Mouse (Mus musculus) gastrocnemius, adult 2 months (tissue): ENCODE results near the gene Adora2b. TPM values are rescaled to one million over a fixed set of nuclear protein-coding genes. Genes with fewer than 3 reads are reported as not detected.

ENCODE experiments used
- DNase-seq: peaks from one replicate; pipeline ENCODE4 v3.0.0; 2022
- H3K27ac ChIP-seq: fragments of 200-600 bp; 2 replicates; pipeline ENCODE4 v1.8.1; 2022; ENCODE audit warnings: mild to moderate bottlenecking
- H3K4me3 ChIP-seq: fragments of 200-600 bp; 2 replicates; pipeline ENCODE4 v1.8.1; 2022; ENCODE audit warnings: mild to moderate bottlenecking, moderate library complexity
- CTCF ChIP-seq: fragments of 200-600 bp; IDR thresholded peaks from 2 replicates; pipeline ENCODE4 v1.8.1; 2022; ENCODE audit warnings: antibody characterized with exemption, mild to moderate bottlenecking, moderate library complexity
- intact Hi-C: fragments of 180-260 bp; cut with DNase I; formaldehyde crosslinking; loops from one replicate; pipeline ENCODE4 v1.15.1; 2025
- total RNA-seq, 2 experiments: library from RNA; stranded (reverse); gene quantifications; 2 replicates each; pipeline ENCODE4 v1.2.3; 2021

Adora2b gene
- total RNA-seq, 2 experiments from 2014 or later: 0.26 to 0.95 TPM

GRCm38 (mm10) chr11:62309296-62309695 is 60.5 kb downstream of the Adora2b start:
- H3K27ac ChIP-seq: no peak overlapping the region
- no peak for TF ChIP-seq CTCF
- no peak for DNase-seq
- intact Hi-C loops: loop anchor here (5.0 kb wide), 1 partner anchor 48 kb away; no protein-coding TSS in a partner anchor
- H3K4me3 ChIP-seq: no peak overlapping the region

DNA sequence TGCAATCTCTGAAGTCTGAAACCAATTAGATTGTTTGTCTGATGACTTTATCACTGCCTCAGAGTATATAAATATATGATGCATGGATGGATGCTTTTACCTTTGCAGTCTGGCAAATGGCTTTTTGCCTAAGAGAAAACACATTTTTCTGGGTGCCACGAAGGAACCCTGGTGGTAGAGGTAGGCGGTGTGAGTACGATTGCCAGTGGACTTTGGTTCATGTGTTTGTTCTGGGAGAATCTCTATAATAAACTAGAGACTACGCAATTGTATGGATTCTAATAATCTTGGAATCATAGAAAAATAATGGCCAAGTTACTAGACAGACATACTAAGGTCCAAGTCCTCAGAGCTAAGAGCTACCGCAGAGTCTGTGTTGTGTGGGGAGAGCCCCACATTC is 66.2 kb downstream of the Adora2b start:
- no peak for DNase-seq
- Histone ChIP-seq H3K4me3 (no peak overlapping the region), H3K27ac (no peak overlapping the region)
- intact Hi-C loops: no loop called here
- no peak for TF ChIP-seq CTCF

Other genes starting within 250 kb of the Adora2b start
- 10 to 100 TPM; 33.5 to 40.6 TPM for gene Zswim7, start 32.4 kb downstream of the Adora2b start, total RNA-seq
- 10 to 100 TPM; 37.4 to 50.1 TPM for gene Ttc19, start 32.5 kb downstream of the Adora2b start, total RNA-seq
- 1 to 10 TPM; 2.2 to 2.6 TPM for gene Pigl, start 209.5 kb downstream of the Adora2b start, total RNA-seq
- 100 to 1,000 TPM; 133 to 139 TPM for gene Ncor1, start 209.6 kb downstream of the Adora2b start, total RNA-seq